Mouse (Mus musculus): ENCODE results near the gene Aak1. TPM values are rescaled to one million over a fixed set of nuclear protein-coding genes. Genes with fewer than 3 reads are reported as not detected.

Aak1 gene
- 2.2 and 6.8 TPM in 2 replicates for polyA plus RNA-seq (2012; ENCODE audit: insufficient read depth, low replicate concordance)

DNA sequence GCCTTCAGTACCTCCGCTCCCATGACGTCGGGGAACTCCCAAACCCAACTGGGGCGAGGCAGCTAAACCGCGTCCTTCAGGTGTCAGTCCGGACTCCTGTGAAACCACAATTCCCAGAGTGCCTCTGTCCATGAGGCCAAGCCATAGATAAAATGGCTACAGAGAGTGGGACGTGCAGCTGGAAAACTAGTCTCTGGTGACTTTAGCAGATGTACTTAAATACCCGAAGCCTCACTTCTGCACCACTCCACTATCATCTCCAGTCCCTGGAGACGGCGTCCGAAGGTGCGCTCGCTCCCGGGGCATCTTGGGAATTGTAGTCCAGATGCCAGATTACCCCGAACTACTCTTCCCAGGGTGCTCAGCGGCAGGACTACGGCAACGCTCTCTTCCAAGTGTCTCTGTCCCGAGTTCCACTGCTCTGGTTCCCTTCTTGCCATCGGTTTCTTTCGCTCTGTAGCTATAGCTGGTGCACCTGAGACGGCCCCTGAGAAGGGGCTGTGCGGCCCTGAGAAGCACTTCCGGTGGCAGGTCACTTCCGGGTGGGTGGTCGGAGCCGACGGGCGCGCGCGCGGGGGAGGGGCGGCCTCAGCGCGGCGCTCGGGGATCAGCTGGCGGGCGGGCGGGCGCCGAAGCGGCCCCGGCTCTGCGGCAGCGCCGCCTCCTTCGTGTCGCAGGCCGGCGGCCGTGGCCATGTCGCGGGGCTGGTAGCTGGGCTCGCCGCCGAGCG lies at the start of gene Aak1:
Gene Aak1, plus strand, starts transcription at position 603 of the 730 bp plus-strand sequence.
- H3K4me3 ChIP-seq (replicated peaks), result peak within 1 kb of the TSS; percentile 98
- peaks cover 10% of the 10 kb centered on the region for H3K36me3 ChIP-seq (replicated peaks; ENCODE audit: low read length)
- no peaks in the 10 kb centered on the region for H3K9me3 ChIP-seq
- peaks cover 60% of the 10 kb centered on the region for H3K4me1 ChIP-seq
- TF ChIP-seq FLI1 (IDR thresholded peaks at IDR 0.05; ENCODE audit: low read length) (no peak; the same call in 1 of the 2 replicates), GATA1 (IDR thresholded peaks at IDR 0.05; ENCODE audit: borderline replicate concordance, low read length) (no peak)
- H3K27me3 ChIP-seq (replicated peaks), result peaks cover 2% of the 10 kb centered on the region

DNA sequence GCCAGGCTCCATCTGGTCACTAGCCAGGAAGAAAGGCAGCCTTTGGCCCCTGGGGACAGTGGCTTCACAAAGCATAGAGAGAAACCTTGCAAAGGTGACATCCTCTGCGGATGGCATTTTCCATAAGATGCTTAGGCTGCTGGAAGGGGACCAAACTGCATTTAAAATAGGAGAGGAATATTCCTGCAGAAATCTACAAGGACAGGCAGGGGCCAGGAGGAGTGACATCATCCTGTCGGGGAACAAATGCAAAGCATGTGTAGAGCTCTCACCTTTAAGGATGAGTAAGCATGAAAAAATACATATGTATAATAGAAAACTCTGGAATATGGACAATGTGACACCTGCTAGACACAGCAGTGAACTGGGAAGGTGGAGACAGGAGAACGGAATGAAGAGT lies 48.9 kb upstream of the Aak1 start:
- H3K4me3 ChIP-seq (replicated peaks), result no peak overlapping the region
- H3K9me3 ChIP-seq, result no peaks in the 10 kb centered on the region
- peaks cover 14% of the 10 kb centered on the region for H3K4me1 ChIP-seq
- H3K36me3 ChIP-seq (replicated peaks; ENCODE audit: low read length), result no peaks in the 10 kb centered on the region
- TF ChIP-seq FLI1 (IDR thresholded peaks at IDR 0.05; ENCODE audit: low read length) (no peak), GATA1 (IDR thresholded peaks at IDR 0.05; ENCODE audit: borderline replicate concordance, low read length) (no peak)
- H3K27me3 ChIP-seq (replicated peaks), result peaks cover 30% of the 10 kb centered on the region

DNA sequence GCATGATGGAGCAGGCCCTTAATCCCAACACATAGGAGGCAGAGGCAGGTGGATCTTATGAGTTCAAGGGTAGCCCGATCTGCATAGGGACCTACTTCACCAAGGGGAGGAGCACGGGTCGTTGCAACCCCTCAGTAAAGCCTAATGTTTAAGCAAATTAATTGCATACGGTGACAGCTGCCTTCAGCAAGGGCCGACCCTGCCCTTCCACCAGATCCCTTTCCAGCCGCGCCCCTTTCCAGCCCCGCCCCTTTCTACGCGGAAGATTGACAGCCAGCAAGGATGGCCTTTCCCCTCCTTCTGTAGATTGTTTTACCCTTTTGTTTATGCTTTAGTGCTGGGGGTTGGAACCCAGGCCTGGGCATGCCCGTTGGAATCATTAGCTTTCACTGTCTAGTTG lies 47.9 kb upstream of the Aak1 start:
- peaks cover 18% of the 10 kb centered on the region for H3K4me1 ChIP-seq
- H3K27me3 ChIP-seq (replicated peaks), result peaks cover 28% of the 10 kb centered on the region
- no peak overlapping the region for H3K4me3 ChIP-seq (replicated peaks)
- H3K36me3 ChIP-seq (replicated peaks; ENCODE audit: low read length), result no peaks in the 10 kb centered on the region
- no peaks in the 10 kb centered on the region for H3K9me3 ChIP-seq
- TF ChIP-seq GATA1 (IDR thresholded peaks at IDR 0.05; ENCODE audit: borderline replicate concordance, low read length), result no peak
- TF ChIP-seq FLI1 (IDR thresholded peaks at IDR 0.05; ENCODE audit: low read length), result no peak

DNA sequence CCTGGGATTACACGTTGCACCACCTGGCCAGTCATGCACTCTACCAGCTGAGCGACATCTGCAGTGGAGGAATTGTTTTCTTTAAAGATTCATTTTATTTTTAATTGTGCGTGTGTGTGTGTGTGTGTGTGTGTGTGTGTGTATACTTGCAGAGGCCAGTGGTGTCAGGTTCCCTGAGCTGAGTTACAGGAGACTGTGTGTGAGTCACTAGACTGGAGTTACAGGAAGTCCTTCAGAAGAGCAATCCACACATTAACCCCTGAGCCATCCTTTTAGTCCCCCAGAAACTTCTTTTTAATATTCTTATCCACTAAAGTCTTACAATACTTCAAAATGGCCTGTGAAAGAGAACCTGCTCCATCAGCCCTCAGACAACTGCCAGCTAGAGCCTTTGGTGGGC lies 44.7 kb upstream of the Aak1 start:
- no peak overlapping the region for H3K4me3 ChIP-seq (replicated peaks)
- H3K27me3 ChIP-seq (replicated peaks), result peaks cover 13% of the 10 kb centered on the region
- H3K9me3 ChIP-seq, result no peaks in the 10 kb centered on the region
- TF ChIP-seq GATA1 (IDR thresholded peaks at IDR 0.05; ENCODE audit: borderline replicate concordance, low read length), result no peak
- TF ChIP-seq FLI1 (IDR thresholded peaks at IDR 0.05; ENCODE audit: low read length), result no peak
- no peaks in the 10 kb centered on the region for H3K36me3 ChIP-seq (replicated peaks; ENCODE audit: low read length)
- H3K4me1 ChIP-seq, result peaks cover 29% of the 10 kb centered on the region

DNA sequence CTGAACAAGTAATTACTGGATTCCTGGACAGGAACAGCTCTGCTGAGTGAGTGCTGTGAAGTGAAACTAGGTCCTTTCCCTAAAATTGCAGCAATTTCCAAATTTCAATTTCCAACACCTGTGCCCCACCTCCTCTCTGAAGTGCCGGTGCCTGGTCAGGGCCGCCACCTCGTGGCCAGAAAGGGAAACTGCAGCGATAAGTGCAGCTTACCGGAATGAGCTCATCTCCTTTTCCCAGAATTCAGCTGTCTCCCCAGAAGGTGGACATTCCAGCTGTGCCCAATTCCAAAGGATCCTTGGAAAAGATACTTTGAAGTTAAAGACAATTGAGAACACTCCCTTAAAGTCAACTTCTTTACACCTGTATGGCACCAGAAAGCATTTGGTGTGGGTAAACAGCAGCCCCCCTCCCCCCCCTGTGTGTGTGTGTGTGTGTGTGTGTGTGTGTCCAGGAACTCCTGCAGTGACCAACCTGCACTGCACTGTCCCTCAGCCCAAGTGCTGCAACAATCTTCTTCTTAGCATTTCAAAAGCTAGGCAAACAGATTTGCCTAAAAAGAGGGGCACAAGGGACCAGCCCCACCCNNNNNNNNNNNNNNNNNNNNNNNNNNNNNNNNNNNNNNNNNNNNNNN lies 42.7 kb upstream of the Aak1 start:
- H3K27me3 ChIP-seq (replicated peaks), result peaks cover 14% of the 10 kb centered on the region
- H3K9me3 ChIP-seq, result no peaks in the 10 kb centered on the region
- TF ChIP-seq FLI1 (IDR thresholded peaks at IDR 0.05; ENCODE audit: low read length) (no peak), GATA1 (IDR thresholded peaks at IDR 0.05; ENCODE audit: borderline replicate concordance, low read length) (no peak)
- H3K4me1 ChIP-seq, result peaks cover 32% of the 10 kb centered on the region
- peak overlapping the region; percentile 56 for H3K4me3 ChIP-seq (replicated peaks)
- H3K36me3 ChIP-seq (replicated peaks; ENCODE audit: low read length), result no peaks in the 10 kb centered on the region

DNA sequence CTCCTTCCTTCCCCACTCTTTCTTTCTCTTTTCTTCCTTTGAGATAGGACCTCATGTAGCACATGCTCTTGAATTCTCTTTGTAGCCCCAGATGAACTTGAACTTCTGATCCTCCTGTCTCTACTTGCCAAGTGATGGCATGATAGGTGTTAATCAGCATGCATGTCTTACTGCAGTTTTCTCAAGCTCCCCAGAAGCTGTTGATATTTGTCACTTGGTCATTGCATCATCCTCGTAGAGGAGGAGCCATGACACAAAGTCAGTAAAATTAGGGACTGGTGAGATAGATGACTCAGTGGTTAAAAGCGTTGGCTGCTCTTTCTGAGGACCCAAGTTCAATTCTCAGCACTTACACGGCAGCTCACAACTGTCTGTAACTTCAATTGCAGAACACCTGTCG lies 36.4 kb upstream of the Aak1 start:
- Histone ChIP-seq H3K9me3 (no peaks in the 10 kb centered on the region), H3K4me3 (replicated peaks) (no peak overlapping the region), H3K27me3 (replicated peaks) (peaks cover 10% of the 10 kb centered on the region), H3K4me1 (peaks cover 45% of the 10 kb centered on the region), H3K36me3 (replicated peaks; ENCODE audit: low read length) (no peaks in the 10 kb centered on the region)
- no peak for TF ChIP-seq GATA1 (IDR thresholded peaks at IDR 0.05; ENCODE audit: borderline replicate concordance, low read length)
- TF ChIP-seq FLI1 (IDR thresholded peaks at IDR 0.05; ENCODE audit: low read length), result no peak

DNA sequence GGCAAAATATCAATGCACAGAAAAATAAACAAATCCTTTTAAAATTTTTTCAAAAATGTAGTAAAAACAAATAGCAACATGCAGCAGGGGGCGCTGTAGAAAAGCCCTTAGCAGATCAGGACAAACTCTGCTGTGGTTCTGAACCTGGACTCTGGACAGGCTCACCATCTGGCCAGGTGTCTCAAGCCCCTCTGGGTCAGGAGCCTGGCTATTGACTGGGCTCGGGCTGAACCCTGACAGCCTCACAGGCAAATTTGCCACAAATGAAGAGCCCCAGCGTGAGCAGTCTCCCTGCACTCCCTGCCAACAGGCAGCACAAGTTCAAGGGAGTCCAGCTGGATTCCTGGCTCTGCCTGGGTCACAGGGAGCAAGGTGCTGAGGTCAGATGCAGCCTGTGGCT lies 36.0 kb upstream of the Aak1 start:
- peaks cover 45% of the 10 kb centered on the region for H3K4me1 ChIP-seq
- peaks cover 6% of the 10 kb centered on the region for H3K27me3 ChIP-seq (replicated peaks)
- H3K9me3 ChIP-seq, result no peaks in the 10 kb centered on the region
- H3K4me3 ChIP-seq (replicated peaks), result no peak overlapping the region
- TF ChIP-seq GATA1 (IDR thresholded peaks at IDR 0.05; ENCODE audit: borderline replicate concordance, low read length) (no peak), FLI1 (IDR thresholded peaks at IDR 0.05; ENCODE audit: low read length) (no peak)
- H3K36me3 ChIP-seq (replicated peaks; ENCODE audit: low read length), result no peaks in the 10 kb centered on the region

DNA sequence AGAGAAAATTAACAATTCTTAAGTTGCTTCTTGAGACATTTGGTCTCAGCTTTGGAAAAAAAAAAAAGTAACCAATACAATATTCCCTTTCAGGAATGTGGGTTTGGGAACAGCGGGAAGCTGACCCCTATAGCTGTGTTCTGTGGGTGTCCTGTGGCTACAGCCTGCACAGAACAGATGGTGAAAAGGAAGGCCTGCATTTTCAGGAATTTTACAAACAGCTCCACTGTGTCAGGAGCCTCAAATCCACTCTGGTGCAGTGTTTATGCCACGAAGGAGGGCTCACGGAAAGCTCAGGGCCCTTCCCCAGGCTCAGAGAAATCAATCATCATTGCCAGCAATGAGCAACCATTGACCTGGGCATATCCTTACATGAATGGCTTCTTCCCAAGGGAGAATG lies 34.4 kb upstream of the Aak1 start:
- Histone ChIP-seq H3K27me3 (replicated peaks) (peaks cover 4% of the 10 kb centered on the region), H3K4me3 (replicated peaks) (no peak overlapping the region), H3K4me1 (peaks cover 51% of the 10 kb centered on the region), H3K9me3 (no peaks in the 10 kb centered on the region), H3K36me3 (replicated peaks; ENCODE audit: low read length) (no peaks in the 10 kb centered on the region)
- TF ChIP-seq FLI1 (IDR thresholded peaks at IDR 0.05; ENCODE audit: low read length) (no peak), GATA1 (IDR thresholded peaks at IDR 0.05; ENCODE audit: borderline replicate concordance, low read length) (no peak)

DNA sequence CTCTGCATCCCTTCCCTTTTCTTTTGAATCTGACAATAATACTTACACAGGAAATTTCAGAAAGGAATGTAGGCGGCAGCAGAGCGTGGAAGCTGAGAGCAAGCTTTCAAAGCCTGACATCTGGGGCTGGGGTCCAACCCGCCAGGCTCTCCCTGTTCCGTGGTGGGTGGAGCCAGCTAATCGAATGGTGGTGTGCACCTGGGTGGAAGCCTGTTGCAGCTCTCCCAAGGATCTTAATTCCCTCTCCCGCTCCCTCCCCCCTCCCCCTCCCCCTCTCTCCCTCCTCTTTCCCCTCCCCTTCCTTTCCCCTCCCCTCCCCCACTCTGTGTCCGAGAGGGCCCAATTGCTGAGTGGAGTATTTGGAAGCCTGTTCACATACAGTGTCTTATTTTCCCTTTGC lies 33.9 kb upstream of the Aak1 start:
- TF ChIP-seq GATA1 (IDR thresholded peaks at IDR 0.05; ENCODE audit: borderline replicate concordance, low read length), result no peak
- no peak for TF ChIP-seq FLI1 (IDR thresholded peaks at IDR 0.05; ENCODE audit: low read length)
- H3K27me3 ChIP-seq (replicated peaks), result peaks cover 4% of the 10 kb centered on the region
- peaks cover 53% of the 10 kb centered on the region for H3K4me1 ChIP-seq
- H3K4me3 ChIP-seq (replicated peaks), result no peak overlapping the region
- no peaks in the 10 kb centered on the region for H3K9me3 ChIP-seq
- no peaks in the 10 kb centered on the region for H3K36me3 ChIP-seq (replicated peaks; ENCODE audit: low read length)

DNA sequence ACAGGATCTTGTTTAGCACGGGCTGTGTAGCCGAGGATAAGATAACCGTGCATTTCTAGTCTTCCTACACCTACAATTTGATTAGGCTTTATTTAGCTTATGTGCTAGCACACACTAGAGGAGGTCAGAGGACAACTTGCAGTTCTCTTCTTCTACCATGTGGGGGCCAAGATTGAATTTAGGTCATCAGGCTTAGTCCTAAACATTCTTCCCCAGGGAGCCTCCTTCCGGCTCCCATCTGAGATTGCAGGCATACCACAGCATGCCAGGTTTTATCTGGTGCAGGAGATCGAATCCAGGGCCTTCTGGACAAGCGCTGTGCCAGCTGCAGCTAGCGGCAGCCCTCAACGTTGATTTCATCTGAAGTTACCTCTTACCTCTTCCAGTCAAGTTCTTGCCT lies 32.7 kb upstream of the Aak1 start:
- no peaks in the 10 kb centered on the region for H3K36me3 ChIP-seq (replicated peaks; ENCODE audit: low read length)
- H3K27me3 ChIP-seq (replicated peaks), result peaks cover 2% of the 10 kb centered on the region
- peaks cover 58% of the 10 kb centered on the region for H3K4me1 ChIP-seq
- TF ChIP-seq GATA1 (IDR thresholded peaks at IDR 0.05; ENCODE audit: borderline replicate concordance, low read length) (no peak), FLI1 (IDR thresholded peaks at IDR 0.05; ENCODE audit: low read length) (no peak)
- no peaks in the 10 kb centered on the region for H3K9me3 ChIP-seq
- H3K4me3 ChIP-seq (replicated peaks), result no peak overlapping the region

Data from megakaryocyte, embryonic 14.5 days (primary cell).